Comparison of ENCODE assay signal across 13 mouse cellular contexts in the genomic region with DNA sequence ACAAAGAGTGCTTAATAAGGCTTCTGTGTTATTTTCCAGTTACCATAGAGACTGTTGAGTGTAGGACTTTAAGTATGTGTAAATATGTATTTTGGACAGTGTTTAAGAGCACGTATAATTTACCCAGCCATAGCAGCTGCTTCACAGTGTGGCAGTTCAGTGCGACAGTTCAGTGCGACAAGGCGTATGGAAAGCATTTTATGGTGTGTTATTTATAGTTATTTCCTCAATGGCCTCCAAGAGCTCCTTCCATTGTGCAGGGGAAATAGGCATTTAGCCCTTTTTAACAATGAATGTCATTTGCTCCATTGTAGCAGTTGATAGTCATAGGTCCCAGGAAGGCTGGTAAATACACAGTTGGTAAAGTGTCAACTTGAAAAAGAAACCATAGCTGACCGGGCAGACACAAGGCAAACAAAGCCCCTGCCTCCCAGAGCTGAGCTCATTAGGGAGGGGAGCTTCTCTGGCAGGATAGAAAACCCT.
A peak's percentile ranks its signal among the peaks of the same experiment; 100 is the strongest.
DNase-seq lines count a peak whose midpoint lies in the region; ATAC-seq and TF ChIP-seq lines count a peak whose summit lies in the region.
"Had no signal": no experiment of that assay in that cellular context is flagged by ENCODE, and none has a peak within 500 bp of the region (broad histone marks: within the 10 kb centered on the region; RNA-seq: fewer than 3 reads in every experiment).

No protein-coding gene starts in this region.

- no peaks in the 10 kb centered on the region for H3K9me3 ChIP-seq in kidney, postnatal 0 days (replicated peaks; ENCODE audit: low read length)
- H3K9me3 ChIP-seq in forebrain, embryonic 16.5 days (ENCODE audit: control insufficient read depth, low read length) = no peaks in the 10 kb centered on the region
- no peaks in the 10 kb centered on the region for H3K9me3 ChIP-seq in lung, postnatal 0 days (ENCODE audit: low read length)
- no peaks in the 10 kb centered on the region for H3K9me3 ChIP-seq in liver, postnatal 0 days (ENCODE audit: low read length)

- 27% methylated on average over 5 of the region's 5 CpGs for WGBS in kidney, postnatal 0 days
- WGBS in forebrain, embryonic 16.5 days = 6% methylated on average over 5 of the region's 5 CpGs
- WGBS in lung, postnatal 0 days = 8% methylated on average over 5 of the region's 5 CpGs
- WGBS in liver, postnatal 0 days (ENCODE audit: insufficient replicate concordance) = 49% methylated on average over 5 of the region's 5 CpGs

- ATAC-seq in kidney, postnatal 0 days (replicated peaks; ENCODE audit: low FRiP score, low read depth) = no peak
- ATAC-seq in forebrain, embryonic 16.5 days = peak; percentile 74
- peak; percentile 98 for ATAC-seq in lung, postnatal 0 days
- no peak for ATAC-seq in liver, postnatal 0 days
- ATAC-seq: Patski had no signal

- H3K4me2 ChIP-seq in kidney, postnatal 0 days (ENCODE audit: low read length) = no peak overlapping the region
- H3K4me2 ChIP-seq in forebrain, embryonic 16.5 days (ENCODE audit: low read length) = no peak overlapping the region
- H3K4me2 ChIP-seq in lung, postnatal 0 days (replicated peaks; ENCODE audit: low read depth, low read length) = peak overlapping the region; percentile 25; the same call in 1 of the 2 replicates
- H3K4me2 ChIP-seq in liver, postnatal 0 days (ENCODE audit: low read depth, low read length) = no peak overlapping the region

- H3K27me3 ChIP-seq in kidney, postnatal 0 days (ENCODE audit: insufficient read depth, low read length) = no peaks in the 10 kb centered on the region
- H3K27me3 ChIP-seq in forebrain, embryonic 16.5 days (replicated peaks; ENCODE audit: control insufficient read depth, insufficient read depth, low read length) = no peaks in the 10 kb centered on the region
- no peaks in the 10 kb centered on the region for H3K27me3 ChIP-seq in lung, postnatal 0 days (replicated peaks; ENCODE audit: insufficient read depth, low read length)
- H3K27me3 ChIP-seq in liver, postnatal 0 days (ENCODE audit: insufficient read depth, low read length) = no peaks in the 10 kb centered on the region

- TF ChIP-seq EP300 in lung, postnatal 0 days (IDR thresholded peaks at IDR 0.05) = peak; percentile 79
- no peak for TF ChIP-seq EP300 in liver, postnatal 0 days (IDR thresholded peaks at IDR 0.05; ENCODE audit: low read depth)

- no peak for TF ChIP-seq CTCF in kidney, postnatal 0 days (IDR thresholded peaks at IDR 0.05; ENCODE audit: low read depth)
- no peak for TF ChIP-seq CTCF in lung, postnatal 0 days (IDR thresholded peaks at IDR 0.05)
- TF ChIP-seq CTCF in liver, postnatal 0 days (IDR thresholded peaks at IDR 0.05; ENCODE audit: low read depth) = no peak

- H3K4me3 ChIP-seq in kidney, postnatal 0 days (replicated peaks; ENCODE audit: low read depth, low read length) = no peak overlapping the region
- no peak overlapping the region for H3K4me3 ChIP-seq in forebrain, embryonic 16.5 days (replicated peaks; ENCODE audit: low read length)
- H3K4me3 ChIP-seq in lung, postnatal 0 days (ENCODE audit: low read depth, low read length) = no peak overlapping the region
- no peak overlapping the region for H3K4me3 ChIP-seq in liver, postnatal 0 days (ENCODE audit: low read depth, low read length)
- H3K4me3 ChIP-seq: layer of hippocampus, adult 2 months had no signal

- no peak overlapping the region for H3K27ac ChIP-seq in kidney, postnatal 0 days
- H3K27ac ChIP-seq in forebrain, embryonic 16.5 days (ENCODE audit: low read length) = no peak overlapping the region
- H3K27ac ChIP-seq in lung, postnatal 0 days (ENCODE audit: low read length) = peak overlapping the region; percentile 68
- no peak overlapping the region for H3K27ac ChIP-seq in liver, postnatal 0 days (ENCODE audit: low read depth)
- H3K27ac ChIP-seq: layer of hippocampus, adult 2 months had no signal

- no peaks in the 10 kb centered on the region for H3K36me3 ChIP-seq in kidney, postnatal 0 days (ENCODE audit: insufficient read depth, low read length)
- no peaks in the 10 kb centered on the region for H3K36me3 ChIP-seq in forebrain, embryonic 16.5 days (ENCODE audit: control insufficient read depth, insufficient read depth)
- no peaks in the 10 kb centered on the region for H3K36me3 ChIP-seq in lung, postnatal 0 days (ENCODE audit: insufficient read depth, low read length)
- H3K36me3 ChIP-seq in liver, postnatal 0 days (replicated peaks; ENCODE audit: insufficient read depth, low read length) = no peaks in the 10 kb centered on the region

- no peaks in the 10 kb centered on the region for H3K4me1 ChIP-seq in kidney, postnatal 0 days (replicated peaks; ENCODE audit: insufficient read depth, low read length)
- H3K4me1 ChIP-seq in forebrain, embryonic 16.5 days (replicated peaks; ENCODE audit: control insufficient read depth, insufficient read depth, low read length) = no peaks in the 10 kb centered on the region
- H3K4me1 ChIP-seq in lung, postnatal 0 days (ENCODE audit: insufficient read depth, low read depth, low read length) = peaks cover 4% of the 10 kb centered on the region; the same call in 1 of the 2 replicates
- H3K4me1 ChIP-seq in liver, postnatal 0 days (ENCODE audit: insufficient read depth) = no peaks in the 10 kb centered on the region

- no peak overlapping the region for H3K9ac ChIP-seq in kidney, postnatal 0 days (ENCODE audit: low read depth, low read length)
- no peak overlapping the region for H3K9ac ChIP-seq in forebrain, embryonic 16.5 days (replicated peaks; ENCODE audit: low read depth, low read length)
- H3K9ac ChIP-seq in lung, postnatal 0 days (replicated peaks; ENCODE audit: low read depth) = no peak overlapping the region
- no peak overlapping the region for H3K9ac ChIP-seq in liver, postnatal 0 days (replicated peaks)

- peak; percentile 73 for DNase-seq in kidney, postnatal 0 days (ENCODE audit: low spot score)
- DNase-seq in kidney, adult 18-20 months = no peak
- peak; percentile 92 for DNase-seq in lung, postnatal 0 days (ENCODE audit: low spot score)
- peak; percentile 77 for DNase-seq in retina, postnatal 1 day
- no peak for DNase-seq in layer of hippocampus, adult 18-20 months (ENCODE audit: low spot score in 2 of 2)
- DNase-seq in spleen, postnatal 10 days (ENCODE audit: low spot score in 2 of 2) = no peak
- no peak for DNase-seq in liver, postnatal 0 days
- DNase-seq: adrenal gland, postnatal 10 days; cerebellum, postnatal 14 days; liver had no signal

Comparison
In these comparisons a context has a peak if more than half of its experiments do, and no peak if none do; other contexts are left out.
1. DNase-seq: peak in kidney, postnatal 0 days (single experiment), lung, postnatal 0 days (single experiment) and retina, postnatal 1 day (single experiment); none in kidney, adult 18-20 months (single experiment), layer of hippocampus, adult 18-20 months (0 of 2), spleen, postnatal 10 days (0 of 2) and liver, postnatal 0 days (single experiment).
2. ATAC-seq: peak in forebrain, embryonic 16.5 days (single experiment) and lung, postnatal 0 days (single experiment); none in kidney, postnatal 0 days (single experiment) and liver, postnatal 0 days (single experiment).